Mouse (Mus musculus): Measurements from ENCODE around the gene Cachd1.

DNA sequence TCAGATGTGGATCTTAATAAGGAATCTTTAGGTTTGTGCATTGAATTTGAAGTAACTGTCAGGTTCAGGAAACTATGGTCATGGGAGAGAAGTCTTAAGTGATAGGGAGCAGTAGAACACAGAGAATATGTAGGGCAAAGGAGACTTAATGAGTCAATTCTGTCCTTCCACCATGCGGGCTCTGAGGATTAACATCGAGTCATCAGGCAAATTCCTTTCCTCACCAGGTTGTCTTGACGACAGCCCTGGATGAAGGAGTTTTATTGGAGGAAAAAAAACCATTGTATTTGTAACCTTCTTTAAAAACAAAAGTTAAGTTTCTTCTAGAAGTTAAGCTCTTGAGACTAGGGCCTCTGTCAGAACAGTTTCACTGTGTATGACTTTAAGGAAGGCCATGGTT is 100.9 kb downstream of the Cachd1 start:
- no peak for TF ChIP-seq CTCF (IDR thresholded peaks at IDR 0.05; ENCODE audit: low read depth)
- TF ChIP-seq EP300 (optimal IDR thresholded peaks at IDR 0.05), result no peak

Measured in stomach, postnatal 0 days (tissue).